Mouse (Mus musculus) liver, embryonic 14.5 days (tissue): ENCODE measurements at regions not wholly inside any gene's neighbourhood (a gene's known extent, or its start where the extent isn't known, plus 50 kb on each side); places are given as distances from the start of the nearest gene placed in this dataset.

Source experiments
- CTCF ChIP-seq: IDR thresholded peaks from 2 replicates; pipeline ENCODE4 v1.5.1; 2016; ENCODE audit warnings: antibody characterized with exemption, low read depth, control low read depth
- EP300 ChIP-seq: IDR thresholded peaks from 2 replicates; pipeline ENCODE4 v1.6.1; 2016; ENCODE audit warnings: antibody characterized with exemption, low read depth

DNA sequence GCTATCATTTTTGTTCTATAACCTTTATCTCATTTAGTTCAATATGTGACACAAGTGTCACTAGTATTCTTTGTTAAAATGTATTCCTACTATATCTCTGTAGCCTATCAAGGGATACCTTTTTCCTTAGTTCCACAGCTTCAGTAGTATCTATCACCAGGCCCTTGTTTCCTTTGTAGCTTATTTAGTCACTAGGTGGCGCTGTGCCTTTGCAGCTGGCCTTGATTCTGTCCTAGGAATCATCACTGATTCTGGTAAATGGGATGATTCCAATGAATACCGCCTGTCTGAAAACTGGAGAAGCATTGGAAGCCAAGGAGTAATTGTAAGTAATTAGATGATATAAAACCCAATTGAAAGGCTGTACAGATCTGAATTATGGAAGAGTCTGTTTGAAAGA, 139.3 kb downstream of the Dcaf12l2 start:
- peak; percentile 30; the same call in 1 of the 2 replicates for TF ChIP-seq CTCF
- TF ChIP-seq EP300, result no peak
